Mouse (Mus musculus): Measurements from ENCODE around the gene Hmgcs1. TPM values are rescaled to one million over a fixed set of nuclear protein-coding genes. Genes with fewer than 3 reads are reported as not detected.

Gene Hmgcs1
- polyA plus RNA-seq, 1 experiment from 2014 or later: 202 TPM

Other genes with a start within 250 kb of the Hmgcs1 start
- 59.7 and 64.6 TPM in 2 replicates for gene 4833420G17Rik, start 227.6 kb upstream of the Hmgcs1 start, polyA plus RNA-seq (2015; fragmentation: Nextera tagmentation; extraction: Ambion mirVana)
- 1.5 and 1.6 TPM in 2 replicates for gene Tmem267, start 202.3 kb upstream of the Hmgcs1 start, polyA plus RNA-seq (2015; fragmentation: Nextera tagmentation; extraction: Ambion mirVana)
- 0.79 and 1.5 TPM in 2 replicates for gene 3110070M22Rik, start 202.0 kb upstream of the Hmgcs1 start, polyA plus RNA-seq (2015; fragmentation: Nextera tagmentation; extraction: Ambion mirVana)
- 0.12 and 0.15 TPM in 2 replicates for gene Ccl28, start 66.6 kb upstream of the Hmgcs1 start, polyA plus RNA-seq (2015; fragmentation: Nextera tagmentation; extraction: Ambion mirVana)
- 1.3 and 1.4 TPM in 2 replicates for gene Nim1k, start 65.5 kb downstream of the Hmgcs1 start, polyA plus RNA-seq (2015; fragmentation: Nextera tagmentation; extraction: Ambion mirVana)
- 28.3 and 30.3 TPM in 2 replicates for gene Zfp131, start 100.5 kb downstream of the Hmgcs1 start, polyA plus RNA-seq (2015; fragmentation: Nextera tagmentation; extraction: Ambion mirVana)
- not detected in 2 replicates for gene AF067063, start 139.8 kb downstream of the Hmgcs1 start, polyA plus RNA-seq (2015; fragmentation: Nextera tagmentation; extraction: Ambion mirVana)
- gene D13Ertd608e, start 145.6 kb downstream of the Hmgcs1 start, polyA plus RNA-seq (2015; fragmentation: Nextera tagmentation; extraction: Ambion mirVana): not detected in 2 replicates
- not detected in 2 replicates for gene Tcstv1, start 204.4 kb downstream of the Hmgcs1 start, polyA plus RNA-seq (2015; fragmentation: Nextera tagmentation; extraction: Ambion mirVana)
- gene Gm21761, start 238.9 kb downstream of the Hmgcs1 start, polyA plus RNA-seq (2015; fragmentation: Nextera tagmentation; extraction: Ambion mirVana): not detected in 2 replicates

Data from kidney, embryonic 16.5 days (tissue).